Mouse (Mus musculus) mouse trophoblast stem cell (cell line): ENCODE data around the gene Myo9b.

Source experiments
- in situ Hi-C, 2 experiments: fragments of 300-500 bp; cut with MseI, MboI; formaldehyde crosslinking; loops; 2 replicates in 1 of 2; 3 replicates in 1 of 2; pipeline ENCODE4 v1.15.1; 2025

The Myo9b gene

DNA sequence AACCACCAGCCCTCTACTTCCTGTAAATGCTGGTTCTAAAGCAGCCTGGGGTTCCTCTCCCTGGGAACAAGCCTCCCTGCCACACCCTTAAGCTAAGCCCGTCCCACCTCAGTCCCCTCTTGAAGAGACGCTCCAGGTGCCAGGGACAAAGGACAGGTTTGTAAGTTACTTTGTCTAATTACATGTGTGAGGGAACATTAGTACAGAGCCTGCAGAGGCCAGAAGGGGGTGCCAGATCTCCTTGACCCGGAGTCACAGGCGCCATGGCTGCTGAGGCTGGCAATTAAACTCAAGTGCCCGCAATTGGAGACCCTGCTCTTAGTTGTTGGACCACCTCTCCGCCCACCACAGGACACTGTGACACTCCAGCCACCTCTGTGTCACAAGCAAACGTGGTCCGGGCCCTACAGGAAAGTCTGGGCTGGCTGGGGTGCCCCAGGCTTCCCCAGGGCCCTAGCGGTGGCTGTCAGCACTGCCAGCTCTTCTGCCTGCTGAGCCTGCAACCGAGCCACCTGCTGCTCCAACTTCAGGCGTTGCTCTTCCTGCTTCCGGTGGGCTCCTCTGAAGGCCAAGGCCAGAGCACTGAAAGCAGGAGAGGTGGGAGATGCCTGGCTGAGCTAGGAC, 112.8 kb downstream of the Myo9b start:
- in situ Hi-C loops = no loop called here

DNA sequence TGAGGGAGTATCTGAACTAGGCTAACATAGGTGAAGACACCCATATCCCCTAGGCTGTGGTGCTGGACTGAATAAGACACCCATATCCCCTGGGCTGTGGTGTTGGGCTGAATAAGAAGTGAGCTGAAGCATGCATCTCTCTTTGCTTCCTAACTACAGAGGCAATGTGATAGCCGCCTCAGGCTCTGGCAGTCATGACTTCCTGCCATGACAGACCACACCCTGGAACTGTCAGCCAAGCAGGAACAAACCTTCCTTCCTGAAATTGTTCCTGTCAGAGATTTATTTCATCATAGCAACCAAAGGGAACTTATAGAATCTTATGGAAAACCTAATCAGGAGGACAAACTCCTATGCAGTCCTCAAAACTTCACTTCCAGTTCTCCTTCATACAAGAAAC, 115.8 kb downstream of the Myo9b start:
- in situ Hi-C loops = no loop called here

DNA sequence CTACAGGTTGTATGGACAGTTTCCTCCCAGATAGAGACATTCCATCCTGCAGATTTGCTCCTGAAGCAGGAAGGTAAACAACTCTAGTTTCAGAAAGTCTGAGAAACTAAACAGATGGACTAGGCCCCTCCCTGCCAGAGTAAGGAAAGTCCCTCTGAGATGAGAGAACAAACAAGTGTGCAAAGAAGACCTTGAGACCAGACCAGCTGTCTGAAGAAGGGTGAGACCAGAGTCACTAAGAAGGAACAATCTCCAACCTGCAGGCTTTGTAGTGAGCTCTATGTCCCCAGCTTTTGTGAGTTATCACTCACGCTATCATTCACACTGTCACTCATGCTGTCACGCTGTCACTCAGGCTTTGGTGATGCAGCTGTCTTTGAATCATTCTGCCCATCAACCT, 119.2 kb downstream of the Myo9b start:
- in situ Hi-C loops = no loop called here

DNA sequence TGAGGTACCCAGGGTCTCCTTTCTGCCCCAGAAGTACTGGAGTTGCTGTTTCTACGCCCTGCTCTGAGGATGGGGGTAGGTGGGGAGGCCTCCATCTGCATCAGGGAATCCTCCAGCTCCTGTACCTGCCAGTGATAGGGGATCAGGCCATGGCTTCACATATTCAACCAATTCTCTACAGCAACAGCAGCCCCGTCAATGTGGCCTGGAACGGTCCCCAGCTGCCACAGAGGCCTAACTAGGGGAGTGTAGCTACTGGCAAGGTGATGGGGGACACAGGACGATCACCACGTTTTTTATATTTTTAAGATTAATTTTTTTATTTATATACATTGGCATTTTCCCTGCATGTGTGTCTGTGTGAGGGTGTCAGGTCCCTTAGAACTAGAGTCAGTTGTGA, 119.9 kb downstream of the Myo9b start:
- in situ Hi-C loops = no loop called here

DNA sequence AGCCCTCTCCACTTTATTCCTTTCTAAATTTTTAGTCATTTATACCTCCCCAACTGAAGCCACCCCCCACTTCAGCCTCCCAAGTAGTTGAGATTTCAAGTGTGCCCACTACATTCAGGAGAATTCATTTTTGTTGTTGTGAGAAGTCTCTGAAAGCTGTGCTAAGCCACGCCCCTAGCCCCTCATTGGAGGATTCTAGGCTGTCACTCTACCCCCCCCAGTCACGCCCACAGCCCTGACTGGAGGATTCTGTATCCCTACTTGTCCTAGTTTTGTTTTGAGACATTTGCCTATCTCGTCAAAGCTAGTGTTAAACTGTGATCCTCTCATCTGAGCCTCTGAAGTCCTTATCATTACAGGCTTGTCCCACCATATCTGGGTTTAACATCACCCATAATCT, 120.4 kb downstream of the Myo9b start:
- in situ Hi-C loops = no loop called here

DNA sequence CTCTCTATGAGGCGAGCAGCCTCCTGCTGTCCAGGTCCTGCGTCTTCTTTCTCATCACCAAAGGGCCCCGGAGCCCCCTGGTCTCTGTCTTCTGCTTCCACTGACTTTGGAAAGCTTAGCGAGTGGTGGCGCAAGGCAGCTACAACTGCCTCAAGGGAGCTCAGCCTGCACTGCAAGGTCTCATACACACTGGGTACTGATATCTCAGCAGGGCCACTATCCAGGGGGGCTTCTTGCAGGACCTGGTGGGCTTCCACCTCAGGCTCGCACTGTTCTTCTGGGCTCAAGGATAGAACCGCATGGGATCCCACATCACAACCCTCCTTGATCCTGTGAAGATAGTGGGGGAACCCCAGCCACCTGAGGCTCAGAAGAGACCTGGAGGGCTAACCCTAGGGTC, 122.0 kb downstream of the Myo9b start:
- in situ Hi-C loops = no loop called here

DNA sequence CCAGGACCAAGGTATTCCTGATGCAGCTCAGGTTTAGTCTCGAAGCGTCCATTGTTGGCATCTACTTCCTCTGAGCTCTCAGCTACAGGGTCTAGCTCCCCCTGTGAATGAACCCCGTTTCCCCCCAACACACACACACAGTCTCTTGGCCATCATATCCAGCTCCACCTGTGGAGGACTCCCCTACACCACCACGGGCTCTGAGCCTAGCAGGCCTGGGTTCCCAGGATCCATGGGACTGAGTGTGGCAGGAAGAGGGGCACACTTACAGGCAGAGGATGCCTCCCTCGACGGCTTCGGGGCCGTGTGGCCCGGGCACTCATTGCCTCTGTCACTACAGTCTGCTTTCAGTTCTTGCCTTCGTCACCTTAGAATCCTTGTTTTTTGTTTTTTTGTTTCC, 122.6 kb downstream of the Myo9b start:
- in situ Hi-C loops = loop anchor here in 1 of 2 experiments (5.0 kb wide), 1 partner anchor 823 kb away; no protein-coding TSS in a partner anchor

DNA sequence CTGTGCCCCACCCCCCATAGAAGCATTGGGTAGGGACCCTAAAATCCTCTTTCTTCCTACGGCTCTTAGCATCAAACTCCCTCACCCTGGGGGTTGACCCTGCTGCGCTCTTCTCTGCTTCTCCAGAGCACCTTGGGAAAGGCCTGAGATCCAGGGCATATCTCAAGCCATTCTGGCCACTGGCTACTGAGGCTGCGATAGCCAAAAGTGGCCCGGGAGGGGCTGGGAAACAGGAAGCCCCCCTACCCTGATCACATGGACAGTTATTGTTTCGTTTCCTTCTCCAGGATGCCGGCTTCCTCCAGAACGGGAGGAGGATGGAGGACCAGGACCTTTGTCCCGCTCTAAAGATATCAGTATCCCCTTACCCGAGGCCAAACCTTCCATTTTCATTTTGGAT, 123.1 kb downstream of the Myo9b start, which contains the start of gene Ushbp1:
Gene Ushbp1 (minus strand): TSS at position 174 of the 400 bp plus-strand sequence.
- in situ Hi-C loops = loop anchor here in 1 of 2 experiments (5.0 kb wide), 1 partner anchor 823 kb away; no protein-coding TSS in a partner anchor

DNA sequence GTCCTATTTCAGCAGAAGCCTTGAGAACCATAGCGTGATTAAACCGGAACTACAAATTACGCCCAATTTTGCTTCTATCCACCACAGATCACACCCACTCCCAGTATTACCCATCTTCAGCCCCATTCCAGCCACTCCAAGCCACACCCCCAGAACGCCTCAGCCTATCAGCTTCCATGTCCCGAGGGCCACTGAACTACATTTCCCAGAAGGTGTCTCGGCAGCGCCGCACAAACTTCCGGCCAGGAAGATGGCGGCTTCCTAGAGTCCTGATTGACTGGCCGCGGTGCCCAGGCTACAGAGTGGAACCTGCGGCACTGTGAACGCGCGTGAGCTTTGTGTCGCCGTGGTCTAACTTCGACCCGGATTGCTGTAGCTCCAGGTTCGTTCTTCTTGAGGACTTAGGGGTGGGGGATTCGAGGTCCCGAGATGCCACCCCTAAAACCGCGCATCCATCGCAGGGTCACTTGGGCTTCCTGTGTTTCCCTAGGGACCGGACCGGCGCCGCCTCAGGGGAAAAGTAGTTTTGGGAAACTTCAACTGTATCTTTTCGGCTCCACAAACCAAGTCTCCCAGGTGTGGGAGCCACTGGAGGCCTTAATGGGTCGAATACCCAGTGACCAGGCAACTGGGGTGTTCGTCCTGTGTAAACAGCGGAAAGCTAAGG, 124.3 kb downstream of the Myo9b start, which contains the start of gene Babam1:
Gene Babam1 (plus strand): TSS at position 223 of the 667 bp plus-strand sequence.
- in situ Hi-C loops = loop anchor here in 1 of 2 experiments (5.0 kb wide), 1 partner anchor 824 kb away; no protein-coding TSS in a partner anchor

DNA sequence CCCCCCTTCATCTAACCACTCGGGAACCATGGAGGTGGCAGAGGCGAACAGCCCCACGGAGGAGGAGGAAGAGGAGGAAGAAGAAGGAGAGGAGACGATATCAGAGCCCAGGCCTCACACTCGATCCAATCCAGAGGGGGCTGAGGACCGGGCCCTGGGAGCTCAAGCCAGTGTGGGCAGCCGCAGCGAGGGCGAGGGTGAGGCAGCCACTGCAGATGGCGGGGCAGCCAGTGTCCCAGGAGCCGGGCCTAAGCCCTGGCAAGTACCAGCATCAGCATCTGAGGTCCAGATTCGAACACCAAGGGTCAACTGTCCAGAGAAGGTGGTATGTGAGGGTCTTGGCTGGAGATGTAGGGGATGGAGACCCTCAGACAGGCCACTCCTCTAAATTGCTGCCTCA, 125.2 kb downstream of the Myo9b start:
- in situ Hi-C loops = loop anchor here in 1 of 2 experiments (5.0 kb wide), 1 partner anchor 825 kb away; no protein-coding TSS in a partner anchor

DNA sequence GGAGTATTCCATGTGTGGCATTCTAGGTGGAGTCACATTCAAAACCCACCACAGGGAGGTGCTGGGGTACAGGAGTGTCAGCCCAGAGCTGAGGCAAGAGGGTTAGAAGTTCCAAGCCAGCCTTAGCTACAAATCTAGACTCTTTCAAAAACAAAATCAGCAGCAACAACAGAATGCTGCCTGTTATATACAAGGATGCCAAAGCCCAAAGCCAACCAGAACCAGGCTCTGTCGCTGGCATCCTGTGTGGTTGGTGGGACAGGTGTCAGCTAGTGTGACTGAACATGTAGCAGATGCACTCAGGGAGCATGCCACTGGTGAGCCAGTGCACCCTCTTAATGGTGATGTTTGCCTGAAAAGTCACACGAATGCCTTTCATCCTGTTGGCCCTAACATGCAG, 128.3 kb downstream of the Myo9b start:
- in situ Hi-C loops = no loop called here

DNA sequence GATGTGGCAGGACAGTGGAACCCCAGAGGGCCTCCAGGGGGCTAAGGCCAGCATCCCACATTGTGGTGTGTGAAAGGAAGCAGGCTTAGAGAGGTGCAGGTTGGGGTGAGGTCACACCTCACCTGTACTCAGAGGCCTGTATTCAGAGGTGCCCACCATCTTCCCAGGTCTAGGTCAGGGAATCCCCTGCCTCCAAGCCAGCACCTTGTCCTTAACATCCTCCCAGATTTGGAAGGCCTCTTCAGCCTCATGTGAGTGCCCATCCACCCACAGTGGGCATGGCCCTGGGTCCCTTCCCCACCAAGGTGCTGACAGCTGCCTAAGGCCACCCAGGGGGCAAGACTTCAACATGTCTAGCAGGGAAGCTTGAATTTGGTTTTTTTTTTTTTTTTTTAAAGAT, 128.9 kb downstream of the Myo9b start:
- in situ Hi-C loops = no loop called here

DNA sequence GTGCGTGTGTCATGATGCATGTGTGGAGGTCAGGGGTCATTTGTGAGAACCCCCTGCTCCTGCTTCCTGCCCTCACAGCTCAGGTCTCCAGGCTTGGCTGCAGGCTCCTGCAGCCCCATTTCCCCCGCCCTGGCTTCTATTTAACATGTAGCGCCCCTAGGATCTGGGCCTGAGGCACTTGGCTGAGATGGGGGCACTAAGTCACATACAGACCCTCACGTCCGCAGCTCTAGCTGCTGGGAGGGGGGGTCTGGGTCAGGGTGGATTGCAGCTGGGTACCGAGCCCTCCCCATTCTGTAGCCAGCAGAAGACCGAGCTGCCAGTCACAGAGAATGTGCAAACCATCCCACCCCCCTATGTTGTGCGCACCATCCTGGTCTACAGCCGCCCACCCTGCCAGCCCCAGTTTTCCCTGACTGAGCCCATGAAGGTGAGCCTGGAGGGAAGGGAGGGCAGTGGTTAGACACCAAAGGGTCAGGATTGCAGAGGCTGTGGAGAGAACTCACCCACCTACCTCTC, 130.0 kb downstream of the Myo9b start:
- in situ Hi-C loops = no loop called here

DNA sequence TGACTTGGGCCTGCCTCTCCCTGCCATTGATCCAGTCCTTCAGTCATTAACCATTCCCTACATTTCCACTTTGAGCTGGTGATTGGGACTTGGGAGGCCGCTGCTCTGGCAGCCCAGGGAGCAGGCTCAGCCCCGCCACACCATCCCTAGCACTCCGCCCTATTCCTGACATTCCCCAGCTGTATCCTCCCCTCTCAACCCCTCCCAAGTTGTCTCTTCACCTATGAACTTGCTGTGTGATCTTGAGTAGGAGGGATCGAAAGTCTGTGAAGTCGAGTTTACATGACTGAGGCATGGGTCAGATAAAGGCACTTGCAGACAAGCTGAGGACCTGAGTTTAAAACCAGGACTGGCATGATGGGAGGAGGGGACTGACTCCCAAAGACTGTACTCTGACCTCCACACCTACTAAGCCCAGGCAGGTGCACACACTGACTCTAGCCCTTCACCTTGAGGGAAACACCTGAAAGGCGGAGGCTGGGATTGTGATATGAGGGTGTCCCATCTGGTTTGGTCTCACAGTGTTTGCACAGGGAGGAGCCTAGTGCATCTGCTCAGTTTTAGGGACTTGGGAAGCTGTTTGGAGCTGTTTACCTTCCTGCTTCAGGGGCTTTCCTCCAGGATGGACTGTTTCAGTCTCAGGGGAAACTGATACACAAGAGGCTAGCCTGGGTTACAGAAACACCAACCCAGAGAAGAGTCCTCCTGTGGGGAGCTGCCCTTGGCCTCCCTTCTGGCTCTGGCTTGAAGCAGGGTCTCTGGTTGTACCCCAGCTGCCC, 130.8 kb downstream of the Myo9b start:
- in situ Hi-C loops = no loop called here

DNA sequence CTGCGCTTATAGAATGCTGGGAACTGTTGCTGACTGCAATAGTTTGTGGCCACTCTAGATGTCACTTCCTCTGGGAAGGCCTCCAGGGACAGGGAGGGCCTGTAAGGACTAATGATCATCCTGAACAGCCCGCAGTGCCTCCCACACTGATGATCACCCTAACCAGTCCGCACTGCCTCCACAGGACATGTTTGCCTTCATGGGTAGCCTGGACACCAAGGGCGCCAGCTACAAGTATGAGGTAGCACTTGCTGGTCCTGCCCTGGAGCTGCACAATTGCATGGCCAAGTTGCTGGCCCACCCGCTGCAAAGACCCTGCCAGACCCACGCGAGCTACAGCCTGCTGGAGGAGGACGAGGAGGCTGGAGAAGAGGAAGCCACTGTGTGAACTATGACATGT, 131.5 kb downstream of the Myo9b start:
- in situ Hi-C loops = no loop called here

DNA sequence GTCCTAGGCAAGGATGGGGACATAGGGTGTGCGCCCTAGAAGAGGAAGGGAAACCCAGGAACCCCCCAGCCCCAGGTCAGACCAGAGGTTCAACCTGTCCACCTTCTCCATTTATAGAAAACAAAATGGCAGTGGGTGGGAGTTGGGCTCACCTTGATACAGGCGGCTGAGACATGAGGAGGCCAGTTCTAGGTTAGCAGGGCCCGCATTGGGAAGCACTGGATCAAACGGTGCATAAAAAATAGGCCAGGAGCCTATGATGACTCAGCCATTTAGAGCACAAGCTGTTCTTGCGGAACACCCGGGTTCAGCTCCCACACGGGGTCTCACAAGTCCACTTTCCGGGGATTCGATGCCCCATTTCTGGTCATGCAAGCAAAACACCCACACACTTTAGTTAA, 132.4 kb downstream of the Myo9b start:
- in situ Hi-C loops = loop anchor here in 1 of 2 experiments (5.0 kb wide), 1 partner anchor 33 kb away; the partner anchor contains the start of gene Ocel1

DNA sequence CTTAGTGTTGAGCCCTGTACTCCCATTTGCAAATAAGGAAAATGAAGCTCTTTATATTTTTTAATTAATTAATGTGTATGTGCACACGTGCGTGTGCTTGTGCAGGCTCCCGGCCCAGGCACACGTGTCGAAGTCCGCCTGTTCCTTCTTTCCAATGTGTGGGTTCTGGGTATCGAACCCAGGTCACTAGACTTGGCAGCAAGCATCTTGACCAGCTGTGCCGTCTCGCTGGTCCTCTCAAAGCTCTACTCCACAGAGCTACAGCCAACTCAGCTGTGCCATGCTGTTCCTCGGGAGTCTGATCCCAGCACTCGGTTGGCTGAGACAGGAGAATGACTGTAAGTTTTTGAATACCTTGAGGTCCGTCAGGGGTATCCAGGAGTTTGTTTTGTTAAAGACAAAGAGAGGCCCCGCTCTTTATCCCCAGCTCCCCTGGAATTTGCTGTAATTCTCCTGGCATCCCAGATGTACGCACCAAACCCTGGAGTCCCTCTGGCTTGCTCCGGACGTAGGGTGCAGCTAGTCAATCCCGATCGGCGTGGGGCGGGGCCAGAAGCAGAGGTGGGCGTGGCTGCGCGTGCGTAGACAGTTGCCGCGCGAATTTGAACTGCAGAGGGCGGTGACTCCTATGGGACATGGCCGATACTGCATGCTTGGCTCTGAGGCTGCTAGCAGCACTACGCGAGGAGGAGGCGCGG, 133.0 kb downstream of the Myo9b start, which contains the start of gene Ankle1:
Gene Ankle1 (plus strand): TSS at position 610 of the 698 bp plus-strand sequence.
- in situ Hi-C loops = loop anchor here in 1 of 2 experiments (5.0 kb wide), 1 partner anchor 33 kb away; the partner anchor contains the start of gene Ocel1

DNA sequence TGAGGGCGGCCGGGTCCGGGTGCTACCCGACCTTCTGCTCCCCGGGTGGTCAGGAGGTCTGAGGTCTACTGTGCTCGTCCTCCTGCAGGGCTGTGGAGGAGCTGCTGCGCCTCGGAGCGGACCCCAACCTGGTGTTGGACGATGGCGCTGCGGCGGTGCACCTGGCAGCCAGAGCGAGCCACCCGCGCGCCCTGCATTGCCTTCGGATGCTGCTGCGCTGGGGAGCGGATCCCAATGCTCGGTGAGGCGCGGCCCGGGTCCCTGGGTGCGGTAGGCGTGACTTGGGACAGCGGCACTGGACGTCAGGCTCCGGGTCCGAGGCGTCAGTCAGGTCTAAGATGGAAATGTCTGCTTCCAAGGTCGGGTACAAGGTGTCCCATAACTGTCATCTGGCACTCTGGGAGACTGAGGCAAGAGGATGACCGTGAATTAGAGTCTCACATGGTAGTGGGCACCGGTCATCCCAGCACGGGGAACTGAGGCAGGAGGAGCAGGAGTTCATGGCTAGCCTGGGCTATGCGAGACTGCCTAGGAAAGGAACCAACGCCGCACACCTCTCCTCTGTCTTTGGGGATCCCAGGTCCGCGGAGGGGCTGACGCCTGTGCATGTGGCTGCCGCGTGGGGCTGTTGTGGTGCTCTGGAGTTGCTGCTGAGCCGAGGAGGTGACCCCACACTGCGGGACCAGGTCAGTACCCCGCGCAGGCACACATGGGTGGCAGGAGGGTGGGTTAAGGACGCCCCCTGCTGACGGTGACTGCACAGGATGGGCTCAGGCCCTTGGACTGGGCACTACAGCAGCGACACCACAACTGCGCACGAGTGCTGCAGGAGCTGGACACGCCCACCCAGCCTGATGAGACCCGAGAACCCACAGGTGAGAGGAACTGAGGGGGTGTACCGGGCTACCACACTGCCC, 133.8 kb downstream of the Myo9b start:
- in situ Hi-C loops = loop anchor here in 1 of 2 experiments (5.0 kb wide), 1 partner anchor 34 kb away; the partner anchor contains the start of gene Ocel1

DNA sequence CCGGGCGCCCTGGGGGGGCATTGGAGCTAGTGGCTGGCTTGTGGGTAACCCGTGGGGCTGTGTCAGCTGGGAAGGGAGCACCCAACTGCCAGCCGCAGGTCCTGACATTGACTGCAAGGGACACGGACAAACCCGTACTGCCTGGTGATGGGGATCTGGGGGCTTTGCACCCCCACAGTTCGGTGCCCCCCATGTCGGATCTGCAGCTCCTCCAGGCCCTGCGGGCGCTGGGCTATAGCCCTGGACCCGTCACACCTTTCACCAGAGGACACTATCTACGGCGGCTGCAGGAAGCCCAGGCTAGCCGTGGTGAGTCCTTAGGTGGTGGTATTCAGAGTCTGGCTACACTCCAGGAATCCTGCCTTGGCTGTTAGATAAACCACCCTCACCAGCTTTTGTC, 134.9 kb downstream of the Myo9b start:
- in situ Hi-C loops = loop anchor here in 1 of 2 experiments (5.0 kb wide), 1 partner anchor 35 kb away; the partner anchor contains the start of gene Ocel1

DNA sequence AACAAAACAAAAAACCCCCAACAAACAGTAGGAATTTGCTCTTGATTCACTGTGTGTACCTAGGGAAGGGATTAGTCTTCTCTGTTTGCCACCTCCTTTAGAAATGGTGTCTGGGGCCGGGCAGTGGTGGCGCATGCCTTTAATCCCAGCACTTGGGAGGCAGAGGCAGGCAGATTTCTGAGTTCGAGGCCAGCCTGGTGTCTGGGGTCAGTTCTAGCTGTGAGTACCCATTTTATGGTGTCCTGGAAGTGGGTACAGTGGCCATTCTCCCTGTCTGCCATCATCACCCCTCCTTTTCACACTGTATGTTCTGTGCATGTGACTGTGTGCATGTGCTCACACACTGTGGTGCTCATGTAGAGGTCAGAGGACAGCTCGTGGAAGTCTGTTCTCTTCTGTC, 135.7 kb downstream of the Myo9b start:
- in situ Hi-C loops = loop anchor here in 1 of 2 experiments (5.0 kb wide), 1 partner anchor 36 kb away; the partner anchor contains the start of gene Ocel1
